9 mouse cellular contexts compared by ENCODE assay signal in genomic region chr15:102243229-102244190, GRCm38 (mm10). TPM values are rescaled to one million over a fixed set of nuclear protein-coding genes. Genes with fewer than 3 reads are reported as not detected.
DNase-seq lines count a peak whose midpoint lies in the region; ATAC-seq and TF ChIP-seq lines count a peak whose summit lies in the region.
"Had no signal": no experiment of that assay in that cellular context is flagged by ENCODE, and none has a peak within 500 bp of the region (broad histone marks: within the 10 kb centered on the region; RNA-seq: fewer than 3 reads in every experiment).

No protein-coding gene starts in this region.

- no peak for TF ChIP-seq CTCF in C2C12 (IDR thresholded peaks at IDR 0.05; ENCODE audit: control insufficient read depth, insufficient read depth, insufficient read length)
- no peak for TF ChIP-seq CTCF in hindbrain, postnatal 0 days (IDR thresholded peaks at IDR 0.05; ENCODE audit: low read depth)

- H3K79me3 ChIP-seq in C2C12 (ENCODE audit: low read depth) = peaks cover 41% of the 10 kb centered on the region

- H3K27ac ChIP-seq in forebrain, embryonic 14.5 days (ENCODE audit: low read depth, low read length) = no peak overlapping the region
- no peak overlapping the region; the same call in 1 of the 2 replicates for H3K27ac ChIP-seq in hindbrain, postnatal 0 days
- H3K27ac ChIP-seq in liver, embryonic 16.5 days (ENCODE audit: low read length) = peak overlapping the region; percentile 6; the same call in 1 of the 2 replicates
- peak overlapping the region; percentile 45 for H3K27ac ChIP-seq in neural tube, embryonic 15.5 days (replicated peaks)

- H3K79me2 ChIP-seq in C2C12 (ENCODE audit: control insufficient read depth, insufficient read depth) = peaks cover 71% of the 10 kb centered on the region

- no peak for ATAC-seq in forebrain, embryonic 14.5 days
- ATAC-seq in hindbrain, postnatal 0 days = no peak
- no peak for ATAC-seq in liver, embryonic 16.5 days (ENCODE audit: low read depth)
- ATAC-seq in neural tube, embryonic 15.5 days (ENCODE audit: low FRiP score) = no peak

- peak overlapping the region; percentile 12; the same call in 1 of the 2 replicates for H3K4me2 ChIP-seq in forebrain, embryonic 14.5 days (ENCODE audit: low read length)
- H3K4me2 ChIP-seq in hindbrain, postnatal 0 days (ENCODE audit: low read depth, low read length) = peak overlapping the region; percentile 36
- H3K4me2 ChIP-seq in liver, embryonic 16.5 days (ENCODE audit: low read depth, low read length) = peak overlapping the region; percentile 28
- H3K4me2 ChIP-seq in neural tube, embryonic 15.5 days = peak overlapping the region; percentile 98

- no peaks in the 10 kb centered on the region for H3K27me3 ChIP-seq in C2C12 (ENCODE audit: control insufficient read depth, insufficient read depth, insufficient read length)
- peaks cover 38% of the 10 kb centered on the region for H3K27me3 ChIP-seq in forebrain, embryonic 14.5 days (replicated peaks; ENCODE audit: control insufficient read depth, insufficient read depth, low read length)
- H3K27me3 ChIP-seq in hindbrain, postnatal 0 days (ENCODE audit: insufficient read depth, low read length) = peaks cover 4% of the 10 kb centered on the region; the same call in 1 of the 2 replicates
- H3K27me3 ChIP-seq in liver, embryonic 16.5 days (ENCODE audit: control insufficient read depth, insufficient read depth, low read depth, low read length) = peaks cover 52% of the 10 kb centered on the region
- peaks cover 22% of the 10 kb centered on the region for H3K27me3 ChIP-seq in neural tube, embryonic 15.5 days (replicated peaks)

- peaks cover 40% of the 10 kb centered on the region for H3K36me3 ChIP-seq in C2C12 (ENCODE audit: control insufficient read depth, insufficient read depth)
- H3K36me3 ChIP-seq in forebrain, embryonic 14.5 days (ENCODE audit: control insufficient read depth, insufficient read depth, low read length) = no peaks in the 10 kb centered on the region
- peaks cover 2% of the 10 kb centered on the region; the same call in 1 of the 2 replicates for H3K36me3 ChIP-seq in hindbrain, postnatal 0 days (ENCODE audit: insufficient read depth, low read length)
- no peaks in the 10 kb centered on the region for H3K36me3 ChIP-seq in liver, embryonic 16.5 days (ENCODE audit: control insufficient read depth, insufficient read depth)
- H3K36me3 ChIP-seq in neural tube, embryonic 15.5 days = no peaks in the 10 kb centered on the region

- DNase-seq in R1 (ENCODE audit: low read depth, low spot score) = peak; percentile 97
- no peak for DNase-seq in forebrain, embryonic 14.5 days (ENCODE audit: low spot score)
- DNase-seq in hindbrain, postnatal 0 days (ENCODE audit: low spot score) = no peak
- no peak for DNase-seq in frontal cortex, postnatal 10 days (ENCODE audit: low spot score in 2 of 2)
- DNase-seq in right cerebral cortex, adult 2 months (ENCODE audit: low spot score in 2 of 2) = no peak

- peaks cover 15% of the 10 kb centered on the region for H3K4me1 ChIP-seq in forebrain, embryonic 14.5 days (ENCODE audit: control insufficient read depth, insufficient read depth, low read length)
- peaks cover 9% of the 10 kb centered on the region; the same call in 1 of the 2 replicates for H3K4me1 ChIP-seq in hindbrain, postnatal 0 days (ENCODE audit: insufficient read depth, low read length)
- peaks cover 17% of the 10 kb centered on the region for H3K4me1 ChIP-seq in liver, embryonic 16.5 days (ENCODE audit: control insufficient read depth, low read depth, low read length)
- H3K4me1 ChIP-seq in neural tube, embryonic 15.5 days = peaks cover 54% of the 10 kb centered on the region

- peak overlapping the region; percentile 52 for H3K4me3 ChIP-seq in C2C12 (ENCODE audit: insufficient read depth, poor library complexity, severe bottlenecking)
- H3K4me3 ChIP-seq in forebrain, embryonic 14.5 days (ENCODE audit: low read depth, low read length) = 0 out of 2 replicates have a peak overlapping the region, but pooled peaks have one; percentile 2
- H3K4me3 ChIP-seq in hindbrain, postnatal 0 days (ENCODE audit: low read length) = no peak overlapping the region
- H3K4me3 ChIP-seq in liver, embryonic 16.5 days (ENCODE audit: low read depth, low read length) = peak overlapping the region; percentile 9; the same call in 1 of the 2 replicates
- peak overlapping the region; percentile 59 for H3K4me3 ChIP-seq in neural tube, embryonic 15.5 days (replicated peaks)

- H3K9ac ChIP-seq in forebrain, embryonic 14.5 days (ENCODE audit: low read length) = 0 out of 2 replicates have a peak overlapping the region, but pooled peaks have one; percentile 5
- no peak overlapping the region for H3K9ac ChIP-seq in hindbrain, postnatal 0 days (replicated peaks; ENCODE audit: low read length)
- H3K9ac ChIP-seq in liver, embryonic 16.5 days (ENCODE audit: low read depth, low read length) = no peak overlapping the region
- H3K9ac ChIP-seq in neural tube, embryonic 15.5 days (replicated peaks) = peak overlapping the region; percentile 42

- H3ac ChIP-seq in C2C12 (ENCODE audit: control insufficient read depth, insufficient read length, low read depth) = peak overlapping the region; percentile 65

- WGBS in forebrain, embryonic 14.5 days = 13% methylated on average over 21 of the region's 22 CpGs
- WGBS in hindbrain, postnatal 0 days = 29% methylated on average over 22 of the region's 22 CpGs
- WGBS in liver, embryonic 16.5 days (ENCODE audit: insufficient replicate concordance) = 8% methylated on average over 22 of the region's 22 CpGs
- 10% methylated on average over 22 of the region's 22 CpGs for WGBS in neural tube, embryonic 15.5 days

- no peaks in the 10 kb centered on the region for H3K9me3 ChIP-seq in forebrain, embryonic 14.5 days (replicated peaks; ENCODE audit: control insufficient read depth, low read length)
- H3K9me3 ChIP-seq in hindbrain, postnatal 0 days (ENCODE audit: low read length) = no peaks in the 10 kb centered on the region
- no peaks in the 10 kb centered on the region for H3K9me3 ChIP-seq in liver, embryonic 16.5 days (replicated peaks; ENCODE audit: control insufficient read depth, low read length)
- no peaks in the 10 kb centered on the region for H3K9me3 ChIP-seq in neural tube, embryonic 15.5 days (replicated peaks)

TF ChIP-seq in C2C12, 6 proteins besides CTCF, POLR2A, EP300 and RAD21:
- TF ChIP-seq MAX (IDR thresholded peaks at IDR 0.05) (peak; percentile 90), FOSL1 (IDR thresholded peaks at IDR 0.05; ENCODE audit: insufficient read depth, low read length, poor library complexity, severe bottlenecking) (no peak), USF1 (IDR thresholded peaks at IDR 0.05; ENCODE audit: low read depth) (no peak), MYOD1 (IDR thresholded peaks at IDR 0.05; ENCODE audit: control insufficient read depth, insufficient read length, low read depth) (no peak), CEBPB (IDR thresholded peaks at IDR 0.05; ENCODE audit: low read depth) (peak; percentile 100), MYOG (IDR thresholded peaks at IDR 0.05; ENCODE audit: control insufficient read depth, extremely low read depth, insufficient read length) (no peak)

RNA-seq across cellular contexts. Expression of gene Itgb7, which starts 11.8 kb away (rescaled TPM):
- polyA plus RNA-seq in C2C12 (2012; fragmentation: generic; extraction: Trizol) = 58.8 TPM
- 0.38 and 0.49 TPM in 2 replicates for polyA plus RNA-seq in forebrain, embryonic 14.5 days (2014; fragmentation: Nextera tagmentation; extraction: Ambion mirVana)
- 0.40 and 1.2 TPM in 2 replicates for total RNA-seq in hindbrain, postnatal 0 days (2014; rRNA removed)
- 1.3 and 2.1 TPM in 2 replicates for polyA plus RNA-seq in hindbrain, postnatal 0 days (2015; fragmentation: Nextera tagmentation; extraction: Ambion mirVana)
- polyA plus RNA-seq in liver, embryonic 16.5 days (2015; fragmentation: Nextera tagmentation; extraction: Ambion mirVana) = 5.5 and 5.6 TPM in 2 replicates
- polyA plus RNA-seq in neural tube, embryonic 15.5 days (2015; fragmentation: Nextera tagmentation; extraction: Ambion mirVana) = 1.1 and 11.0 TPM in 2 replicates

RNA-seq across cellular contexts. Expression of gene Rarg, which starts 13.8 kb away (rescaled TPM):
- 92.5 TPM for polyA plus RNA-seq in C2C12 (2012; fragmentation: generic; extraction: Trizol)
- polyA plus RNA-seq in forebrain, embryonic 14.5 days (2014; fragmentation: Nextera tagmentation; extraction: Ambion mirVana) = 4.0 and 5.3 TPM in 2 replicates
- 8.8 and 11.4 TPM in 2 replicates for total RNA-seq in hindbrain, postnatal 0 days (2014; rRNA removed)
- polyA plus RNA-seq in hindbrain, postnatal 0 days (2015; fragmentation: Nextera tagmentation; extraction: Ambion mirVana) = 3.8 and 4.4 TPM in 2 replicates
- 2.4 and 2.5 TPM in 2 replicates for polyA plus RNA-seq in liver, embryonic 16.5 days (2015; fragmentation: Nextera tagmentation; extraction: Ambion mirVana)
- polyA plus RNA-seq in neural tube, embryonic 15.5 days (2015; fragmentation: Nextera tagmentation; extraction: Ambion mirVana) = 7.8 and 11.9 TPM in 2 replicates

RNA-seq across cellular contexts. Expression of gene Gm9918, which starts 26.9 kb away (rescaled TPM):
- polyA plus RNA-seq in C2C12 (2012; fragmentation: generic; extraction: Trizol) = not detected
- not detected in 2 replicates for polyA plus RNA-seq in forebrain, embryonic 14.5 days (2014; fragmentation: Nextera tagmentation; extraction: Ambion mirVana)
- total RNA-seq in hindbrain, postnatal 0 days (2014; rRNA removed) = not detected in 2 replicates
- polyA plus RNA-seq in hindbrain, postnatal 0 days (2015; fragmentation: Nextera tagmentation; extraction: Ambion mirVana) = 0.06 TPM in 1 of 2 replicates, not detected in the other
- polyA plus RNA-seq in liver, embryonic 16.5 days (2015; fragmentation: Nextera tagmentation; extraction: Ambion mirVana) = not detected in 2 replicates
- 0.09 TPM in 1 of 2 replicates, not detected in the other for polyA plus RNA-seq in neural tube, embryonic 15.5 days (2015; fragmentation: Nextera tagmentation; extraction: Ambion mirVana)
- total RNA-seq: gastrocnemius, adult 8-10 months had no signal

RNA-seq across cellular contexts. Expression of gene Mfsd5, which starts 35.7 kb away (rescaled TPM):
- 126 TPM for polyA plus RNA-seq in C2C12 (2012; fragmentation: generic; extraction: Trizol)
- polyA plus RNA-seq in forebrain, embryonic 14.5 days (2014; fragmentation: Nextera tagmentation; extraction: Ambion mirVana) = 43.8 and 48.8 TPM in 2 replicates
- total RNA-seq in hindbrain, postnatal 0 days (2014; rRNA removed) = 50.7 and 52.3 TPM in 2 replicates
- 67.9 and 68.3 TPM in 2 replicates for polyA plus RNA-seq in hindbrain, postnatal 0 days (2015; fragmentation: Nextera tagmentation; extraction: Ambion mirVana)
- polyA plus RNA-seq in liver, embryonic 16.5 days (2015; fragmentation: Nextera tagmentation; extraction: Ambion mirVana) = 20.0 and 21.3 TPM in 2 replicates
- 59.5 and 62.7 TPM in 2 replicates for polyA plus RNA-seq in neural tube, embryonic 15.5 days (2015; fragmentation: Nextera tagmentation; extraction: Ambion mirVana)

RNA-seq across cellular contexts. Expression of gene Csad, which starts 39.0 kb away (rescaled TPM):
- polyA plus RNA-seq in C2C12 (2012; fragmentation: generic; extraction: Trizol) = 26.4 TPM
- 23.3 and 25.6 TPM in 2 replicates for polyA plus RNA-seq in forebrain, embryonic 14.5 days (2014; fragmentation: Nextera tagmentation; extraction: Ambion mirVana)
- total RNA-seq in hindbrain, postnatal 0 days (2014; rRNA removed) = 56.9 and 67.2 TPM in 2 replicates
- 41.8 and 43.1 TPM in 2 replicates for polyA plus RNA-seq in hindbrain, postnatal 0 days (2015; fragmentation: Nextera tagmentation; extraction: Ambion mirVana)
- polyA plus RNA-seq in liver, embryonic 16.5 days (2015; fragmentation: Nextera tagmentation; extraction: Ambion mirVana) = 53.0 and 60.2 TPM in 2 replicates
- polyA plus RNA-seq in neural tube, embryonic 15.5 days (2015; fragmentation: Nextera tagmentation; extraction: Ambion mirVana) = 33.6 and 43.7 TPM in 2 replicates

Comparison
In these comparisons a context has a peak if more than half of its experiments do, and no peak if none do; other contexts are left out.
1. H3K27ac ChIP-seq: peak in liver, embryonic 16.5 days (single experiment) and neural tube, embryonic 15.5 days (single experiment); none in forebrain, embryonic 14.5 days (single experiment) and hindbrain, postnatal 0 days (single experiment).
2. H3K4me2 ChIP-seq: peak in every context shown above with its lines; median percentile 98 in neural tube, embryonic 15.5 days; 36 in hindbrain, postnatal 0 days; 28 in liver, embryonic 16.5 days; 12 in forebrain, embryonic 14.5 days.
3. H3K9ac ChIP-seq: peak in forebrain, embryonic 14.5 days (single experiment) and neural tube, embryonic 15.5 days (single experiment); none in hindbrain, postnatal 0 days (single experiment) and liver, embryonic 16.5 days (single experiment).